Mouse (Mus musculus) lung, postnatal 0 days (tissue): ENCODE data around the gene Eloa.

Source experiments
- CTCF ChIP-seq: IDR thresholded peaks from 2 replicates; pipeline ENCODE4 v1.5.1; 2016; ENCODE audit warnings: antibody characterized with exemption, mild to moderate bottlenecking
- EP300 ChIP-seq: IDR thresholded peaks from 2 replicates; pipeline ENCODE4 v1.6.1; 2016; ENCODE audit warnings: antibody characterized with exemption, mild to moderate bottlenecking, control low read depth

- TF ChIP-seq CTCF (no peak), EP300 (no peak)
Measured at GRCm38 (mm10) chr4:135972911-135973811, 48.4 kb downstream of the Eloa start.
